Mouse (Mus musculus) liver, postnatal 0 days (tissue): Measurements from ENCODE around the gene P2ry6.
A peak's percentile ranks its signal among the peaks of the same experiment; 100 is the strongest.

Experiments
- CTCF ChIP-seq: sonication (generic); IDR thresholded peaks from 2 replicates; pipeline ENCODE4 v1.5.1; 2016; ENCODE audit warnings: antibody characterized with exemption, low read depth
- EP300 ChIP-seq: IDR thresholded peaks from 2 replicates; pipeline ENCODE4 v1.6.1; 2016; ENCODE audit warnings: antibody characterized with exemption, low read depth, mild to moderate bottlenecking

GRCm38 (mm10) chr7:100908567-100908966, 65.9 kb downstream of the P2ry6 start:
- peak; percentile 51 for TF ChIP-seq CTCF
- no peak for TF ChIP-seq EP300
